Mouse (Mus musculus) layer of hippocampus, adult 9-11 months (tissue): ENCODE measurements around the gene Bcl2l11.
"Not testable (repeated sequence)": the region's sequence is repeated elsewhere in the genome, so short reads cannot be mapped to it uniquely, and the experiment has no call there.

ENCODE experiments used
- DNase-seq: peaks from one replicate; pipeline ENCODE4 v3.0.0; 2022

The Bcl2l11 gene

DNA sequence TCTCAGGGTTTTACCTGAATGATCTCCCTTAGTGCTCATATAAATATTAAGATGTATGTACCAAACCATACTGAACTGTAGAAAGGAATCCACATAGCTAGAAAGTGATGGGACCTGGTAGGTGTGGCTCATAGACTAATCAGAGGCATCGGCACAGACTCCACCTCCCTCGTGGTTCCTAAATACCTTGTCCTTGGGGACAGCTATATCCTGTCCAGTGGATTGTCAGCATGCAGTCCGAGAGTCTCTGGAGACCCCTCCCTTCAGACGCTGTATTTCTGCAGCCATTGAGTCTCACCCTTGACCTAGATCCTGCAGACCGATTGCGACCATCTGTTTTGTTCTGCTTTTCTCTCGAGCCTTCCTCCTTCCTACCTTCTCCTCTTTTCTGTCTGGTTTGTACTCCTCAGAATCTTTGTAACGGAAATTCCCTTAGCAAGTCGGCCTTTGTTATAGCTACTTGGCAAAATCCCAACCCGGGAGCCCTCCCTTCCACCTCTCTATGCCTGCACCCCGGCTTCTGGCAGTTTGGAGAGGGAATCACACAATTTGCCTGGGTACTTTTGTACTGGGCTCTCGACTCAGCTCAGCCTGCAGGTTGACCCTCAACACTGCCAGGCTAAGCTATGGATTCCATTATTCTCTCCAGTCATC, 50.7 kb downstream of the Bcl2l11 start:
- DNase-seq = no peak

DNA sequence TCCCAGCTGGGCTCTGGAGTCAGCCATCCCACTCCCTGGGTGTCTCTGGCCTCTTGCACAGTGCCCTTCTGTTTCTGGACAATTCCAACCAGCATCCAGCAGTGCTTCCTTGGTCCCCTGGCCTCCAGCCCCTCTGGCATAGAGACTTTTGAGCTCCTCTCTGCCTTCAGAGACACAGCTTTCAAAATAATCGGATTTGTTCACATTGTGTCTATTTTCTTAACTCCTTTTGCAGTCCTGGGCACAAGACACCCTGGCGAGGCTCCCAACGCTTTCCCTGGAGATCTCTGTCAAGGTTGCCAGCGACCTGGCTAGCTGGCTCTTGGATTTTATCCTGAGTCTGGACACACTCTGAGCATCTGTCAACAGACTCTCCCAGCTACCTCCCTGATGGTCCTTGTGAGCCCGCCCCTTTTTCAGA, 51.4 kb downstream of the Bcl2l11 start:
- no peak for DNase-seq

DNA sequence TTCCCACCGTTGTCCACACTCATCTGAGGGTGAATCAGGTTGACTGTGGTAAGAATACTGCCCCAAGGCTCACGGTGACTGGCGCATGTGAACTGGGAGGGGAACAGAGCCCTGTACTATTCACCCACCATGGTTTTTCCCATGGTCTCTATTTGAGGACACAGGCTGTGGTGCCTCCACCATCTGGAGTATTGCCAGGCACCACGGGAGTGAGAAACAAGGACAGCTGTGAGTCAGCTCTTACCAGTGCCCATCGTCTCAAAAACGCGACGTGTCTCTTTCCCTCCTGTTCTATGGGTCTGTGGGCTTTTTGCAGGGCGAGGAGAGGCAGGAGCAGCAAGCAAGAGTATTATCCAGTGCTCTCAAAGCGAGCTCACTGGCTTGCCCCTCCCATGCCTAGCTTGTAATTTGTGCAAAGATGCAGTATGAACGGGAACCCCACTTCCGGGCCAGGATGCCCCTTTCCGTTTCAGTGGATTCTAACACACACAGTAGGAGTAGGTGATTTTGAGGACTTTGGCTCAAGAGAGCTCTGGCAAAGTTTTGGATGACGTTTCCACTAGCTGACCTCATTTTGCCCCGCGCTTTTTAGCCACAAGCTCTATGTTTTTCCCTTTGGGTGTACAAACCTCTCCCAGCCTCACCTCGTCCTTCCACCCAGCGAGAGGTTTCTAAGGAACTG, 53.4 kb downstream of the Bcl2l11 start:
- DNase-seq = no peak

DNA sequence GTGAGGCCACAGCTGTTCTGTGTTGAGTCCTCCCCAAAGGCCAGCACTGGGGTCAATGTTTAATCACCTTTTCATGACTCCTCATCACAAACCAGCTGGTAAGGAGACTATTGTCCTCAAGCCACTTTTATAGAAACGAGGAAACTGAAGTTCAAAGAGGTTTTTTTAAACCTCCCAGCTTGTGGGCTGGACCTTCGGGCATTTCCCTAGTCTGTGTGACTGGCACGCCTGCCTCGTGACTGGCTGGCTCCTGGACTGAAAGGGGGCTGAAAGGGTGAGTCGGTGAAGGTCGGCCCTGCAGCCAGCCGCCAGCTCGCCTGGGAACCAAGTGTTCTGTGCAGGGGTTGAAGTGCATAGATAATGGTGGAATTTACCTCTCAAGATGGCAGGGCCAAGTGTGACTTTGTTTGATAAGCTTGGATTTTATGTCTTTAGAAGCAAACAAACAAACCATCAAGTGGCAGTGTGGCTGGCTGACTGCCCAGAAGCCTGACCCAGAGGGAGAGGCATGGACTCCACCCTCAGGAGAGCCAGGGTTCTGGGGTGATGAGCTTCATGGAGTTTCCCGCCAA, 54.1 kb downstream of the Bcl2l11 start:
- DNase-seq = no peak

DNA sequence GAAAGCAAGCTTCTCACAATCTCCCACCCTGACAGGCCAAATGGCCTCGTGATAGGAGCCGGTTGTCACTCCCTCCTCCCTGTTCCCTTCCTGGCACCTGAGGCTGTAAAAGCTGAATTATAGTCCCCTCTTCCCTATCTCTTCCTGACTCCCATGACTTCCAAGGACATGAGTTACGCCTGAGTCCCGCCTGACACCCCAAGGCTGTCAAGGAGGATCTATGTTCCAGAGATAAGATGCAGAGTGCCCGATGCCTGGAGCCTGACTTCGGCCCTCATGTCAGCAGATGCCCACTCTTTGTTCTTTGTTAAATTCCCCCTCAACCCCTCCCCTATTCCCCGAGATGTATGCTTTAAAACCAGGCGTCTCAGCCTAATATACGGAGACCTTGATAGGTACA, 56.3 kb downstream of the Bcl2l11 start:
- DNase-seq = not testable (repeated sequence)

DNA sequence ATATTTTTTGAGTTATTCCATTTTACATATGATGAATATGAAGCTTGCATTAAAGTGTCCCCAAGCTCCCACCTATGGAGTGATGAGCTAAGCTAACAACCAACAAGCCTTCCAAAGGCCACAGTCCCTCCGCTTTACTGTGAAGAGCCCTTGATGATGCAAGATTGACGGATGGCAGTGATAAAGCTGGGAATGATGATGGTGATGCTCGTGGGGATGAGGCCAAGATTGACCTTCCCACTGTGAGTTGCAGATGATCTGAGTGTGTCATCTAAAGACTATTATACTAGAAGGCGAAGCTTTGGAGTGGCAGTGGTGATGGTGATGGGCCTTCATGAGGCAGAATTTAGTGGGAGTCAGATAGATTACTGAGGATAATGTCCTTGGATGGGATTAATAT, 56.9 kb downstream of the Bcl2l11 start:
- DNase-seq = no peak

DNA sequence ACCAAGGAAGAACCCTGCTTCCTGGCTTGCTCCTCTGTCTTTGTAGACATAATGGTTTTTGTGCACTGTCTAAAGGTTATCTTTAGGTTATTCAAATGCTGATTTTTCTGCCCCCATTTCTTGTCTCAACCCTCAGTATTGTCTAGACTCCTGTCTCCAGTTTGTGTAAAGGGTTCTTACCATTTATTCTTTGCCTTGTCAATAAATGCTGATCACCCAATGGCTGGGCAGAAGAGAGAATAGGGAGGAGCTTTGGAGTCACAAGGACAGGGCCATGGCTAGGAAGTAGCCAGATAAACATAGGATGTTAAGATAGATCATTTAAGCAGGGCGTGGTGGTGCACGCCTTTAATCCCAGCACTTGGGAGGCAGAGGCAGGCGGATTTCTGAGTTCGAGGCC, 57.9 kb downstream of the Bcl2l11 start:
- DNase-seq = no peak

DNA sequence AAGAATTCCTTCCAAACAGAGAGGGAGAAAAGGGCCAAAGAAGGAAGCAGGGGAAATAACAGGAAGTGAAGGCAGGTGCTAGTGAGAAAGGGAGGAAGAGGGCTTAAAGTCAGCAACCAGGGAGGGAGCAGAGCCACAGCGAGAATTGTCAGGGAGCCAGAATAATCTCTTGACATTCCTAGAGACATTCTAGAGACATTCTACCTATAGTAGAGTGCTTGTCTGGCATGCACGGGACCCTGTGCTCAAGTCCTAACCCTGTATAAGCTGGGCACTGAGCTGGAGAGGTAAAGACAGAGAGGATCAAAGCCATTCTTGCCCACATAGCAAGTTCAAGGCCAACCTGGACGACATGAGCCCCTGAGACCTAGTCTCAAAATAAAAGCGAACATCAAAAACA, 60.1 kb downstream of the Bcl2l11 start:
- DNase-seq = no peak

DNA sequence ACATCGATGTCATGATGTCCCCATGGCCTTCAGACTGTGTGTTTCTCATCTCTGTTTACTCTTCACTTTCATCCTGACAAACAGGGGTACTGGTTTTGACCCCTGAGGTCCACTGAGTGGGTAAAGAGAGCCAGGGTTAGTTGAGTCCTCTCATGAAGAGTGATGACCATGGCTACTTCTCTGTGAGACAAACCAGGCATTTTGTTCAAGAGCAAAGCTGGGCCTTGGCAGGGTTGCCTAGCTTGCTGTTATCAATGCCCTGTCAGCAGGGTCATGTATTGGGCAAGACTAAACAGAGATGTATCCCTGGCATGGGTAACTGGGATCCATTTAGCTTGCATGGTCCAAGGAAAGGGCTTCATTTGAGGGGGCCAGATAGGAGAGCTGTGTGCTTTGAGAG, 61.4 kb downstream of the Bcl2l11 start:
- no peak for DNase-seq

DNA sequence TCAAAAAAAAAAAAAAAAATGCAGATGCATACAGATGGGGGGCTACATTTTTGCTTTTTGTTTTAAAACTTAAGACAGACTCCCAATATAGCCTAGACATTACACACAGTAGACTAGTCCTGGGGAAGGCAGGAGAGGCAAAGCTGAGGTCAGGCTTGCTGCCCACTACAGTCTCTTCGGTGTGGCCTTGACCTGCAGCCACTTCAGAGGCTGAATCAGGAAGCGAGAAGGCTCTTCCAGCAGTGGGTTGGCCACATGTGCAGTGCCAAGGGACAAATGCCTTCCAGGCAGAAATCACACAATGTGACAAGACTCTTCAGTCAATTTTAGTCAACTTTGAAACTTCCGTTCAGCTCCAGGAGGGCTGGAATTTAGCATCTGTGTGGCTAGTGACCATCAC, 62.6 kb downstream of the Bcl2l11 start:
- DNase-seq = no peak

DNA sequence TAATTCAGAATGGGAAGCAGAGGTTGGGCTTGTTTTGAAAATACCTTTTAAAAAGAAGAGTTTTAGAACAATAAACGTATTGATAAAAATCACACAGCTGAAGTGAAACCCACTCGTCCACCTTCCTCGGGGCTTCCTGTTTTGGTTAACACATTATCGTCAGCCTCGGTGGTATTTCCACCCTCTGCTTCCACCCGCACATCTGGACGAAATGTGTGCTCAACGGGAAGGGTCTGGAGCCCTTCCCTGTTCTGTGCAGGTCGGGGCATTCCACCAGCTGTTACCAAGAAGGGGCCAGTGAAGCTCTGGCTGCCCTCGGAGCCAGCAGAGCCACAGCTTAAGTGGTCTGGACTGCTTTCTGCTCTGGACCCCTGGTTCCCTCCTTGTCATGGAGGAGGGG, 63.9 kb downstream of the Bcl2l11 start:
- no peak for DNase-seq

DNA sequence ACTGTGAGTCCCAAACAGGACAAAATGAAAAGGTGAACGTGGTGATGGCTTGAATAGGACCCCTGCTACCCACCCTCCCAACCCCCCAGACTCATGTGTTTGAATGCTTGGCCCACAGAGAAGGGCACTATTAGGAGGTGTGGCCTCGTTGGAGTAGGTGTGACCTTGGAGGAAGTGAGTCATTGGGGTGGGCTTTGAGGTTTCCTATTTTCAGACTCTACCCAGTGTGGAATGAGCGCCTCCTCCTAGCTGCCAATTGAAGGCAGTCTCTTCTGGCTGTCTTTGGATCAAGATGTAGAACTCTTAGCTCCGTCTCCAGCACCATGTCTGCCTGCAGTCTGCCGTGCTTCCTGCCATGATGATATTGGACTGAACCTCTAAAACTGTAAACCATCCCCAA, 64.4 kb downstream of the Bcl2l11 start:
- no peak for DNase-seq

DNA sequence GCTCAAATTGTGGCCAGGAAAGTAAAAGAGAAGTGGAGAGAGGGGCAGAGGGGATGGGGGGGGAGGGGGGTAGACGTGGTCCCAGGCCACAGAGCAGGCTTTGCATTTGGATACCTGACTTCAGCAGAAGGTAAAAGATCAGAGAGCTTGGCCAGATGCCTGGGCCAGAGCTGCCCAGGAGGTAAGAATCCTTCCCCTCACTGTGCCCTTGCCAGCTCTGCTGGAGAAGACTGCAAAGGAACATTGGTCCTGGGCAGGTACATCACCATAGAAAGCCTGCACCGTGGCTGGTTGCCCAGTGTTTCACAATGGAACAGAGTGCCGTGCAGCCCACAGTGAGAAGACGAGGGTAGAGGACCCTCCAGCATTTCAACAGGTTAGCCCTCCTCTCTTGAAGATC, 67.6 kb downstream of the Bcl2l11 start:
- DNase-seq = no peak

DNA sequence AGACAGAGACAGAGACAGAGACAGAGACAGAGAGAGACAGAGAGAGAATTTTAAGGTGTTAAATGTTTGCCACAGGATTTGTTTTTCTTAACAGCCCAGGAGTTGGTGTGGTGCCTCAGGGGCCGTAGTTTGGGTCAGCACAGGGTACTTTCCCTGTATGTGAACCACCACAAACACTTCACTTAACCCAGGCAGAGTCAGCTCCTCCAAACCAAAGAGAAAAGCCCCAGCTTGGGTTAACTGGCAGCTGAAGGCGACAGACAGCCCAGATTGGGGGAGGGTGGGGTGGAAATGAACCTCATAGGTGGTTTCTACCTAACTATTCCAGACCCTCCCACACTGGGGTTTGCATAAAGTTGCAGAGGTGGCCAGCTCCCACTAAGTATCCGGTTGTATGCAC, 71.5 kb downstream of the Bcl2l11 start:
- DNase-seq = no peak

DNA sequence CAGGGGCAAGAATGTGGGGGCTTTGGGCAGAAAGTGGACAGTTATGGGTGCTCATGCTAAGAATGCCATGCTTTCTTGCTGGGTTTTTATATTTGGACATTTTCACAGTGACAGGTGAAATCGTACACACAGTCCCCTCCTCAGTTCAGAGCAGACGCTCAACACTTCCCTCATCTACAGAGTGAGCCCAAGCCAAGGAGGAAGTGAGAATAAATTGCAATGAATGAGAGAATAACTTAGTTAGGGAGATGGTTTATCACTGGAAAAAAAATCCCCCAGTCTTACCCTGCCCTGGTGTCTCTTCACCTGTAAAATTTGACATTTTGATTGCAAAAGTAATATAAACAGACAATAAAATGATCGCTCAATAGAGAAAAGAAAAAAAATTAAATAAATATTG, 77.3 kb downstream of the Bcl2l11 start:
- DNase-seq = no peak

DNA sequence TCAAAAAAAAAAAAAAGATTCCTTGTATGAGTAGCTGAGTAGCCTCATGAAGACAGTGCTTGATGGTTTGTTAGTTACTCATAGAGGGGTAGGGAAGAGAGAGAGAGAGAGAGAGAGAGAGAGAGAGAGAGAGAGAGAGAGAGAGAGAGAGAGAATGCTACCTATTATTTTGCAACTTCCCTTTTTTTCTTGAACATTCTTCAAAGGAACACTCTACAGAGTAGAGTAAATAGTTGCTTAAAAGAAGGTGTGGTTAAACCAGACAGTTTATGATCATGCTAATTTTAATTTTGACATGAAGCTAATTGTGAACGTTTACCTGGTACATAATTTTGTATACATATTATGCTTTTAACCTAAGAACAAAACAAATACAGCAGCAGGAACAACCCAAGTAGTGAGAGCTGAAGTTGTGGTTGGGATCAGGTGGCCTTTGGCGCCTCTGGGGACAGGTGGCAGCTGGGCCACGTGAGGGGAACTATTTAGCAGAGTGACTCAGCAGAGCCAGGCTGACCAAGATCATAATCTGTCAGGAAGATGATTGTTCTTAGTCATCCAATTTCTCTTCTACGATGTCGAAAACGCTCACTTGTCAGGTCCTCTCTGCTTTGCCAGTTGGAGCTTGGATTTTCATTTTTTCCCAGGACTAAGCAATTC, 78.0 kb downstream of the Bcl2l11 start:
- DNase-seq = no peak

DNA sequence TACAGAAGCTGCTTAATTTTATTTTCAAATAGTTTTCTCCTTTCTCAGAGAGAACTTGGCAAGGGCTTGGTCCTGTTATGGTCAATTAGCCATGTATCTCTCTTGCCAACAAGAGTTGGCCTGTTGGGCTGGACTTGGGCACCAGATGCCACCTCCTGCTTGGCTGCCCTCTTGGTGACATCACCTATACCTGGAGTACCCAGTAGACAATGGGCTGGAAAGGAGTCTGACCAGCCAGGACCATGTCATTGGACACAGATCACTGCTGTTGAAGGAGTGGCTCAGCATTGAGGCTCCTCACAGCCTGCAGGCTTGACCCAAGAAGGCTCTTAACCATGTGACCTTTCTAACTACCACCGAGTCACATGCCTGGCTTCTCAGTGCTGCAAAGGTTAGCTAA, 82.7 kb downstream of the Bcl2l11 start:
- DNase-seq = no peak

DNA sequence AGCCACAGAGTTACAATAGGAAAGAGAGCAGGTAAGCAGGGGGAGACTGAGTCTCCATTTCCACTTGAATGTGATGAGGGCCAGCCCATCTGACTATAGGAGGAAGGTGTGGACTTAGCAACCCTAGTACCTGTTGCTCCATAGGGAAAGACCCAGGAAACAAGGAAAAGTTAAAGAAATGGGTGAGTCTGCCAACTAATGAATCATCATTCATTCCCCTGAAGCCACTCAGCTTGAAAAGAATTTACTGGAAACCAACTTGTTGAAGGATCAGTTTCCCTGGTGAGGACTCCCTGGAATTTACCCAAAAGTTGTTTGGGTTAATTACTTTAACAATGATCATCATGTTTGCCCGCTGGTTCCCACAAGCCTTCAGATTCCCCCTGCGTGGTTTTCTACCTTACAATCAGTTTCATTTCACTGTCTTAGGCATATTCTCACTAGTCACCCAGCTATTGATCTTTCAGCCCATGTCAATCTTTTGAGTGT, 84.0 kb downstream of the Bcl2l11 start:
- no peak for DNase-seq

DNA sequence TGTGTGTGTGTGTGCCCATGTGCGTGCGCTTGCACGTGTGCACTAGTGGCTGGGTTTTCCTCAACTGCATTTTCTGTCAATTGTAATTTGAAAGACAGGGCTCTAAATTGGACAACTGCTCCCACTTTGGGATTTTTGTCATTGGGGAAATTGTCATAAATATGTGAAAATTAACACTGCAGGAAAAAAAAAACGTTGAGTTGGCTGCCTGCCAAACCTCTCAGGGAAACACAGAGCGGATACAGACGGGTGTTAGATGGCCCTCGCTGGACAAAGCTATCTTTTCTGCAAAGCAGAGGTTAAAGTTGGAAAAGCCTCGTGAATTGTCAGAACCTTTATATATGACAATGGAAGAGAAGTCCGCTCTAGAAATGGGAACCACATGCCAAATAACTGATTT, 84.5 kb downstream of the Bcl2l11 start:
- no peak for DNase-seq

DNA sequence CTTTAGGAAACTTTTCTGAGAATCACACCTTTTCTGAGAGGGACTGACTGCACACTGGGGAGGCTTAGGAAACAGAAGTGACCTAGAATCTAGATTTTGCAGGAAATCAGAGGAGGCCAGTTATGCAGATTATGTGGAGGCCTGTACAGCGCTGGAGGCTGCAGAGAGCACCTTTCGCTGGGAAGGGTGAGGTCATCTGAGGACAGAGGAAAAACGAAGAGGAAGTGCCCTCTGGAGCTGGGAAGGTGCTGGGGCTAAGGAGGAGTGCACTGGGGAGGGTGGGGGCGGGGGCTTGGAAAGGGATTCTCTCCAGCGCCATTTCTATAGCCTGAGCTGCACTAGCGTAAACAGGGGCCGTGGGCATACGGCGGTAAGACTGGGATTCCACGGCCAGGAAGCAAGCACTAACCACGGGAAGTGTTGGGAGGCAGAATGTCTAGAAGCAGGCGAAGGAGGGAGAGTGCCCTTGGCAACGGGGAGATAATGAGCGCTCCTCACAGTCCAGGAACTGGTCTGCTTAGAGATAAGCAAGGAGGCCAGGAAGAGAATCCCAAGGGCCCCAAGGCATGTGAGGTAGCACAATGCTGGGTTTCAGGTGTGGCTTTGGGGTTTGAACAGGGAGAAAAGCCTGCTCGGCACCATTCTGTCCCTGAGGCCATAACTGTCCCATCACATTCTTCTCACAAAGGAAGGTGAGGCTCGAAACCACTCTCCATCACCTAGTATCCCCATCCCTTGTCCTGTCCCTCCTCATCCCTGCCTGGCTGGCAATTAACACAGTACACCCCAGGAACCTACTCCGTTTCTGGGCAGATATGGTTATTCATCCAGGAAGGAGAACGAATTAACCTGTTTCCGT, 85.4 kb downstream of the Bcl2l11 start:
- no peak for DNase-seq

DNA sequence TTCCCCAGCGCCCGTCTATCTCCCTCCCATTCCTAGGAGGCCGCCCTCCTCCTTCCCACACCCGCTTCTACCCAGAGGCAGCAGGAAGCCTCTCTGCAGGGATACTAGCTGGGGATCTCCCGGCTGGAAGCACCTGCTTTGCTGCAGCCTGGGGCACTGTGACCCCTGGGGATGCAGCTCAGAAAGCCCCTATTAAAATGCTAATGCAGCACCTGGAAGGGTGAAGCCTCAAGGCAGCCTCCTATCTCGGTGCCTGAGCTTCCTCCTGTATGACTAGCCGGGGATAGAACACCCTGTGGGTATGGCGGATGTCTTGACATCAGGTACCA, 86.0 kb downstream of the Bcl2l11 start:
- no peak for DNase-seq
